Mouse (Mus musculus) liver, embryonic 13.5 days (tissue): ENCODE measurements around the gene Sart3. TPM values are rescaled to one million over a fixed set of nuclear protein-coding genes. Genes with fewer than 3 reads are reported as not detected.
A peak's percentile ranks its signal among the peaks of the same experiment; 100 is the strongest.
"Not testable (repeated sequence)": the region's sequence is repeated elsewhere in the genome, so short reads cannot be mapped to it uniquely, and the experiment has no call there.

ENCODE experiments used
- ATAC-seq: fragments of 200-750 bp; cut with Nextera tagmentation; 2 replicates; pipeline ENCODE4 v1.8.0; 2017; ENCODE audit warnings: low read depth, mild to moderate bottlenecking, moderate number of reproducible peaks, moderate library complexity
- DNase-seq: peaks from one replicate; pipeline ENCODE4 v3.0.0; 2022
- H3K27ac ChIP-seq: fragments of 300-500 bp; sonication (generic); 2 replicates; pipeline ENCODE4 v1.5.1; 2015; ENCODE audit warnings: moderate library complexity, mild to moderate bottlenecking, inconsistent platforms
- H3K27me3 ChIP-seq: fragments of 300-500 bp; sonication (generic); 2 replicates; pipeline ENCODE4 v1.6.1; 2015; ENCODE audit warnings: mild to moderate bottlenecking, inconsistent platforms
- H3K36me3 ChIP-seq: fragments of 300-500 bp; sonication (generic); 2 replicates; pipeline ENCODE4 v1.6.1; 2015; ENCODE audit warnings: mild to moderate bottlenecking, inconsistent platforms
- H3K4me1 ChIP-seq: fragments of 300-500 bp; sonication (generic); replicated peaks from 2 replicates; pipeline ENCODE4 v1.6.1; 2015; ENCODE audit warnings: inconsistent platforms
- H3K4me2 ChIP-seq: fragments of 300-500 bp; sonication (generic); 2 replicates; pipeline ENCODE4 v1.6.1; 2015; ENCODE audit warnings: inconsistent platforms, mild to moderate bottlenecking, moderate library complexity
- H3K4me3 ChIP-seq: fragments of 300-500 bp; sonication (generic); replicated peaks from 2 replicates; pipeline ENCODE4 v1.5.1; 2015; ENCODE audit warnings: mild to moderate bottlenecking, inconsistent platforms
- H3K9ac ChIP-seq: fragments of 300-500 bp; sonication (generic); 2 replicates; pipeline ENCODE4 v1.6.1; 2015; ENCODE audit warnings: mild to moderate bottlenecking, inconsistent platforms
- H3K9me3 ChIP-seq: fragments of 300-500 bp; sonication (generic); replicated peaks from 2 replicates; pipeline ENCODE4 v1.6.1; 2016; ENCODE audit warnings: inconsistent platforms
- WGBS: fragments of 180-500 bp; shearing (Covaris S2); methylation state at CpG from one replicate; pipeline ENCODE4 v1.1.7; 2015; ENCODE audit not compliant: insufficient replicate concordance; 5-methylcytosine and 5-hydroxymethylcytosine counted together
- polyA plus RNA-seq: library from polyadenylated mRNA; unstranded; fragments of >200 nt; fragmentation: Nextera tagmentation; extraction: Ambion mirVana; gene quantifications from 2 replicates; pipeline ENCODE4 v1.2.1, GENCODE M21; 2015

The Sart3 gene
- polyA plus RNA-seq, 1 experiment from 2014 or later = 21.2 TPM

- ATAC-seq = no peak
- DNase-seq = no peak
Measured at GRCm38 (mm10) chr5:113789075-113789788, 16.9 kb upstream of the Sart3 start.

GRCm38 (mm10) chr5:113788645-113789044 lies 16.3 kb upstream of the Sart3 start:
- 54% methylated on average over 6 of the region's 6 CpGs for WGBS
- H3K9me3 ChIP-seq = no peaks in the 10 kb centered on the region
- H3K4me1 ChIP-seq = peaks cover 25% of the 10 kb centered on the region
- no peak overlapping the region for H3K4me3 ChIP-seq
- peaks cover 10% of the 10 kb centered on the region for H3K27me3 ChIP-seq
- no peaks in the 10 kb centered on the region for H3K36me3 ChIP-seq
- DNase-seq (no peak), ATAC-seq (no peak)
- H3K4me2 ChIP-seq = no peak overlapping the region
- H3K27ac ChIP-seq = no peak overlapping the region
- H3K9ac ChIP-seq = no peak overlapping the region

More at GRCm38 (mm10) chr5:113789075-113789788, 16.9 kb upstream of the Sart3 start:
- H3K36me3 ChIP-seq = no peaks in the 10 kb centered on the region
- peaks cover 5% of the 10 kb centered on the region for H3K27me3 ChIP-seq
- WGBS = 64% methylated on average over 7 of the region's 7 CpGs
- no peaks in the 10 kb centered on the region for H3K9me3 ChIP-seq
- peaks cover 25% of the 10 kb centered on the region for H3K4me1 ChIP-seq
- no peak overlapping the region for H3K4me3 ChIP-seq
- H3K4me2 ChIP-seq = no peak overlapping the region
- no peak overlapping the region for H3K9ac ChIP-seq
- no peak overlapping the region for H3K27ac ChIP-seq

GRCm38 (mm10) chr5:113786985-113787384 lies 14.7 kb upstream of the Sart3 start:
- DNase-seq (no peak), ATAC-seq (no peak)
- H3K4me2 ChIP-seq = no peak overlapping the region
- no peak overlapping the region for H3K27ac ChIP-seq
- H3K4me1 ChIP-seq = peaks cover 30% of the 10 kb centered on the region
- 24% methylated on average over 5 of the region's 5 CpGs for WGBS
- H3K36me3 ChIP-seq = no peaks in the 10 kb centered on the region
- H3K4me3 ChIP-seq = no peak overlapping the region
- H3K27me3 ChIP-seq = peaks cover 23% of the 10 kb centered on the region
- no peaks in the 10 kb centered on the region for H3K9me3 ChIP-seq
- H3K9ac ChIP-seq = no peak overlapping the region

- H3K9me3 ChIP-seq, H3K36me3 ChIP-seq, H3K4me3 ChIP-seq, H3K9ac ChIP-seq, ATAC-seq, DNase-seq, H3K4me2 ChIP-seq: not testable (repeated sequence)
- 19% methylated on average over 3 of the region's 3 CpGs for WGBS
- peaks cover 23% of the 10 kb centered on the region for H3K27me3 ChIP-seq
- peak overlapping the region; percentile 2; the same call in 1 of the 2 replicates for H3K27ac ChIP-seq
- H3K4me1 ChIP-seq = peaks cover 15% of the 10 kb centered on the region
Measured at GRCm38 (mm10) chr5:113784104-113784503, 11.8 kb upstream of the Sart3 start.

GRCm38 (mm10) chr5:113783581-113784001 lies 11.3 kb upstream of the Sart3 start:
- Histone ChIP-seq H3K9me3 (no peaks in the 10 kb centered on the region), H3K9ac (no peak overlapping the region), H3K27me3 (peaks cover 23% of the 10 kb centered on the region), H3K4me2 (no peak overlapping the region), H3K4me1 (peaks cover 10% of the 10 kb centered on the region), H3K4me3 (no peak overlapping the region), H3K27ac (0 out of 2 replicates have a peak overlapping the region, but pooled peaks have one; percentile 2), H3K36me3 (peaks cover 4% of the 10 kb centered on the region)
- 0 out of 2 replicates have a peak, but pooled peaks have one; percentile 21 for ATAC-seq
- DNase-seq = no peak
- 19% methylated on average over 12 of the region's 12 CpGs for WGBS

GRCm38 (mm10) chr5:113782624-113783023 lies 10.3 kb upstream of the Sart3 start:
- H3K9ac ChIP-seq = no peak overlapping the region

GRCm38 (mm10) chr5:113781875-113782274 lies 9.6 kb upstream of the Sart3 start:
- Histone ChIP-seq H3K27ac (no peak overlapping the region), H3K4me3 (no peak overlapping the region), H3K4me1 (0 out of 2 replicates have a peak, but pooled peaks cover 5% of the 10 kb centered on the region), H3K9ac (no peak overlapping the region), H3K4me2 (no peak overlapping the region), H3K36me3 (peaks cover 19% of the 10 kb centered on the region), H3K27me3 (peaks cover 23% of the 10 kb centered on the region), H3K9me3 (no peaks in the 10 kb centered on the region)
- WGBS = 56% methylated on average over 7 of the region's 7 CpGs
- ATAC-seq = no peak
- no peak for DNase-seq

More at GRCm38 (mm10) chr5:113782624-113783023, 10.3 kb upstream of the Sart3 start:
- DNase-seq (no peak), ATAC-seq (no peak)
- Histone ChIP-seq H3K27me3 (peaks cover 23% of the 10 kb centered on the region), H3K9me3 (no peaks in the 10 kb centered on the region), H3K4me3 (no peak overlapping the region), H3K4me1 (0 out of 2 replicates have a peak, but pooled peaks cover 5% of the 10 kb centered on the region), H3K36me3 (peaks cover 12% of the 10 kb centered on the region), H3K27ac (no peak overlapping the region), H3K4me2 (no peak overlapping the region)
- 73% methylated on average over 7 of the region's 7 CpGs for WGBS

GRCm38 (mm10) chr5:113781254-113781653 lies 8.9 kb upstream of the Sart3 start:
- Histone ChIP-seq H3K4me3 (no peak overlapping the region), H3K27me3 (peaks cover 23% of the 10 kb centered on the region), H3K4me2 (no peak overlapping the region), H3K36me3 (peaks cover 25% of the 10 kb centered on the region), H3K9me3 (no peaks in the 10 kb centered on the region), H3K4me1 (0 out of 2 replicates have a peak, but pooled peaks cover 5% of the 10 kb centered on the region), H3K27ac (no peak overlapping the region), H3K9ac (no peak overlapping the region)
- no peak for ATAC-seq
- no peak for DNase-seq
- 65% methylated on average over 7 of the region's 7 CpGs for WGBS

- ATAC-seq (no peak), DNase-seq (no peak)
- Histone ChIP-seq H3K4me1 (0 out of 2 replicates have a peak, but pooled peaks cover 5% of the 10 kb centered on the region), H3K9me3 (no peaks in the 10 kb centered on the region), H3K27ac (no peak overlapping the region), H3K27me3 (peaks cover 23% of the 10 kb centered on the region), H3K4me2 (no peak overlapping the region), H3K9ac (no peak overlapping the region), H3K36me3 (peaks cover 30% of the 10 kb centered on the region), H3K4me3 (no peak overlapping the region)
- WGBS = 81% methylated on average over 5 of the region's 5 CpGs
Measured at GRCm38 (mm10) chr5:113780763-113781162, 8.5 kb upstream of the Sart3 start.

GRCm38 (mm10) chr5:113780082-113780752 lies 7.9 kb upstream of the Sart3 start:
- H3K4me2 ChIP-seq = no peak overlapping the region
- H3K9ac ChIP-seq = no peak overlapping the region
- WGBS = 79% methylated on average over 3 of the region's 3 CpGs
- no peaks in the 10 kb centered on the region for H3K9me3 ChIP-seq
- no peak overlapping the region for H3K27ac ChIP-seq
- ATAC-seq = peak; percentile 27
- 0 out of 2 replicates have a peak, but pooled peaks cover 5% of the 10 kb centered on the region for H3K4me1 ChIP-seq
- peaks cover 23% of the 10 kb centered on the region for H3K27me3 ChIP-seq
- peaks cover 35% of the 10 kb centered on the region for H3K36me3 ChIP-seq
- DNase-seq = no peak
- H3K4me3 ChIP-seq = no peak overlapping the region

- peaks cover 21% of the 10 kb centered on the region for H3K27me3 ChIP-seq
- ATAC-seq (no peak), DNase-seq (no peak)
- 0 out of 2 replicates have a peak, but pooled peaks cover 5% of the 10 kb centered on the region for H3K4me1 ChIP-seq
- H3K27ac ChIP-seq = no peak overlapping the region
- no peak overlapping the region for H3K9ac ChIP-seq
- no peak overlapping the region for H3K4me3 ChIP-seq
- H3K4me2 ChIP-seq = no peak overlapping the region
- H3K36me3 ChIP-seq = peaks cover 42% of the 10 kb centered on the region
- WGBS = 65% methylated on average over 5 of the region's 5 CpGs
- no peaks in the 10 kb centered on the region for H3K9me3 ChIP-seq
Measured at GRCm38 (mm10) chr5:113779569-113779968, 7.3 kb upstream of the Sart3 start.
